Mouse (Mus musculus) forebrain, embryonic 14.5 days (tissue): Measurements from ENCODE around the gene Lbhd2. TPM values are rescaled to one million over a fixed set of nuclear protein-coding genes. Genes with fewer than 3 reads are reported as not detected.
A peak's percentile ranks its signal among the peaks of the same experiment; 100 is the strongest.

Source experiments
- ATAC-seq: fragments of 200-750 bp; cut with Nextera tagmentation; 2 replicates; pipeline ENCODE4 v1.8.0; 2017; ENCODE audit warnings: mild to moderate bottlenecking, moderate library complexity
- DNase-seq: peaks from one replicate; pipeline ENCODE4 v3.0.0-alpha.2; 2015; ENCODE audit warnings: low spot score
- H3K27ac ChIP-seq: fragments of 300-500 bp; sonication (generic); 2 replicates; pipeline ENCODE4 v1.5.1; 2014; ENCODE audit warnings: low read depth, mild to moderate bottlenecking, control low read depth, low read length, moderate library complexity
- H3K27me3 ChIP-seq: fragments of 300-500 bp; sonication (generic); replicated peaks from 2 replicates; pipeline ENCODE4 v1.6.1; 2014; ENCODE audit warnings: low read length, control low read depth, mixed read lengths; ENCODE audit not compliant: control insufficient read depth, insufficient read depth
- H3K36me3 ChIP-seq: fragments of 300-500 bp; sonication (generic); 2 replicates; pipeline ENCODE4 v1.6.1; 2014; ENCODE audit warnings: low read length, control low read depth; ENCODE audit not compliant: control insufficient read depth, insufficient read depth
- H3K4me1 ChIP-seq: fragments of 300-500 bp; sonication (generic); 2 replicates; pipeline ENCODE4 v1.6.1; 2014; ENCODE audit warnings: antibody characterized with exemption, low read length, control low read depth; ENCODE audit not compliant: control insufficient read depth, insufficient read depth
- H3K4me2 ChIP-seq: fragments of 300-500 bp; sonication (generic); 2 replicates; pipeline ENCODE4 v1.6.1; 2014; ENCODE audit warnings: mild to moderate bottlenecking, control low read depth, low read length
- H3K4me3 ChIP-seq: fragments of 300-500 bp; sonication (generic); 2 replicates; pipeline ENCODE4 v1.5.1; 2014; ENCODE audit warnings: low read depth, low read length, control low read depth
- H3K9ac ChIP-seq: fragments of 300-500 bp; sonication (generic); 2 replicates; pipeline ENCODE4 v1.6.1; 2014; ENCODE audit warnings: mild to moderate bottlenecking, low read length, control low read depth, moderate library complexity
- H3K9me3 ChIP-seq: fragments of 300-500 bp; sonication (generic); replicated peaks from 2 replicates; pipeline ENCODE4 v1.6.1; 2016; ENCODE audit warnings: low read length, control low read depth, mixed read lengths; ENCODE audit not compliant: control insufficient read depth
- WGBS: fragments of 180-500 bp; shearing (Covaris S2); extraction: QIAGEN DNeasy Blood & Tissue Kit; methylation state at CpG from one replicate; pipeline ENCODE4 v1.1.7; 2014; 5-methylcytosine and 5-hydroxymethylcytosine counted together
- polyA plus RNA-seq: library from polyadenylated mRNA; unstranded; fragments of >200 nt; fragmentation: Nextera tagmentation; extraction: Ambion mirVana; gene quantifications from 2 replicates; pipeline ENCODE4 v1.2.1, GENCODE M21; 2014

Lbhd2 gene
- polyA plus RNA-seq, 1 experiment from 2014 or later, result 2.4 TPM

GRCm38 (mm10) chr12:111413300-111413699 lies 6.7 kb downstream of the Lbhd2 start:
- Histone ChIP-seq H3K4me2 (peak overlapping the region; percentile 40), H3K4me1 (peaks cover 18% of the 10 kb centered on the region), H3K9ac (peak overlapping the region; percentile 46; the same call in 1 of the 2 replicates), H3K36me3 (no peaks in the 10 kb centered on the region), H3K9me3 (no peaks in the 10 kb centered on the region), H3K4me3 (peak overlapping the region; percentile 20), H3K27ac (no peak overlapping the region), H3K27me3 (no peaks in the 10 kb centered on the region)
- WGBS, result 1% methylated on average over 21 of the region's 21 CpGs
- peak; percentile 81 for ATAC-seq
- DNase-seq, result peak; percentile 91

DNA sequence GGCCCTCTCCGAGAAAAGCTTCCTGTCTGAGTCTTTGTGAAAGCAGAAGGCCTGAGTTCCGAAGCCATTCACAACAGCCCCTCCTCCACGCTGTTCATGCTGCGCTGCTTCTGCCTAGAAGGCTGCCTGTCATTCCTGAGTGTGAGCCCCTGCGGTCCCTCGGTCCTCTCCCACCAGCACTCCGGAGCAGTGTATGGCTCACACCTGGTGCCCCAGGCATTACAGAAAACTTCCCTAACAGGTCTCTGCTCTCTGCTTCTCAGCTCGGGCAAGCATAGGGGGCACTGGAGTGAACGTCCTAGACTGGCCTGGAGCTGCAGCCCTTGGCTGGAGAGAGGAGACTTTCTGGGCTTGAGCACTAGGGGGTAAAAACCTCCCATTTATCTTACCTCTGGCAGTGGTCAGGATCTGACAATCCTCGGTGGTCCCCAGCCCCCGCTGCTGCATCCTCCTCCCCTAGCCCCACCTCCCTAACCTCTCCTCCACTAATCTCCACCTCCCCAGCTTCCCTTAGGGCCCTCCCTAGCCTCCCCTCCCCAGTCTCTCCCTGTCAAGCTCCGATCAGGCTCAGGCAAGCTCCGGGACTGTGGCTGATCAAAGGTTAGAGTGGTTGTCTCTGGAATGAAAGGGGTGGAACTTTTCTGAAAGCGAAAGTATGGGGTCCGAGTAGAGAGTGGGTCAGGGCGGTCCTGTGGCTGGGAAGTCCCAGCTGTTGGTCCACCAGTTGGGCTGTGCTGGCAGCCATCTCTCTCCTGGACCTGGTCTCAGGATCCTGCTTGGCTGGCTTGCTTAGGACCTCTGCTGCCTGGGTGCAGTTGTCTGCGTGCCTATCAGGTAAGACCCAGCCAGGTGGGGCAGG lies 10.5 kb downstream of the Lbhd2 start, which contains the start of gene Exoc3l4:
TSS of gene Exoc3l4 (plus strand) at position 97 of the 859 bp plus-strand sequence.
- peak; percentile 27; the same call in 1 of the 2 replicates for ATAC-seq
- DNase-seq, result peak; percentile 58
- Histone ChIP-seq H3K9ac (peak within 1 kb of the TSS; percentile 35), H3K27me3 (peaks cover 14% of the 10 kb centered on the region), H3K9me3 (no peaks in the 10 kb centered on the region), H3K36me3 (no peaks in the 10 kb centered on the region), H3K4me3 (peak within 1 kb of the TSS; percentile 10; the same call in 1 of the 2 replicates), H3K4me2 (peak within 1 kb of the TSS; percentile 48), H3K4me1 (peaks cover 13% of the 10 kb centered on the region), H3K27ac (no peak within 1 kb of the TSS)
- 5% methylated on average over 17 of the region's 17 CpGs for WGBS

- no peak for DNase-seq
- peaks cover 6% of the 10 kb centered on the region; the same call in 1 of the 2 replicates for H3K4me1 ChIP-seq
- no peak for ATAC-seq
- no peaks in the 10 kb centered on the region for H3K9me3 ChIP-seq
- no peaks in the 10 kb centered on the region for H3K36me3 ChIP-seq
- no peak overlapping the region for H3K9ac ChIP-seq
- H3K4me3 ChIP-seq, result no peak overlapping the region
- WGBS, result 78% methylated on average over 5 of the region's 5 CpGs
- no peak overlapping the region for H3K27ac ChIP-seq
- H3K4me2 ChIP-seq, result no peak overlapping the region
- peaks cover 41% of the 10 kb centered on the region for H3K27me3 ChIP-seq
These were observed 13.3 kb downstream of the Lbhd2 start for GRCm38 (mm10) chr12:111419918-111420317.

DNA sequence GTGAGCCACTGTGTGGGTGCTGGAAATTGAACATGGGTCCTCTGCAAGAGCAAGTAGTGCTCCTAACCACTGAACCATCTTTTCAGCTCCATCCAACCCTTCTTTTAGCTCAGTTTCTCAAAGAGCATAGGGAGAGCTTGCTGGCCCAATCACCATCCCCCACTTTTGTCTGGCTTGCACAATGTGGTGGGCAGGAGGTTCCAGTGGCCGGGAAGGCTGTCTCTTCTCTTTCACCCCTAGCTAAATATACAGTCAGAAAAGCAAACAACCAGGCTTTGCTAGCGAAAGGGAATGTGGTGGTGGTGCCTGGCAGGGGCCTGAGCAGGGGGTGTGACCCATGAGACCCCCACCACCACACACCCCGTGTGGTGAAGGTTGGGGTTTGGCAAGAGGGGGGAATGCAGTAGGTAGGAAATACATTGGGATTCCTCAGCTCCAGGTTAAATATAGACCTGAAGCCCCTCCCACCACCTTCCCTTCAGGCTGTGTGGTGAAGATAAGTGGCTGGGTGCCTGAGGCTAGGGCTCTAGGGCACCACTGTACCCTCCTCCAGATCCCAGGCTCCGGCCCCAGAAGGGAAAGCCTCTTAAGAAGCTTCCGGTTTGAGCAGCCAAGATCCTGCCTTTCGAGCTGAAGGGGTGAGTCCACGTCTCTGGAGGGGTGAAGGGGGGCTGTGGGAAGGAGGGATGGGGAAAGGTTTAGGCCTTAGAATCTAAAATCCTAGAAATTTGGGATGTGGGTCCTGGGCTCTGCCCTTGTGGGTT lies 14.5 kb downstream of the Lbhd2 start:
- no peak overlapping the region for H3K27ac ChIP-seq
- peaks cover 52% of the 10 kb centered on the region for H3K27me3 ChIP-seq

GRCm38 (mm10) chr12:111422852-111423251 lies 16.2 kb downstream of the Lbhd2 start:
- Histone ChIP-seq H3K9me3 (no peaks in the 10 kb centered on the region), H3K4me1 (peaks cover 3% of the 10 kb centered on the region), H3K4me2 (no peak overlapping the region), H3K4me3 (no peak overlapping the region), H3K36me3 (no peaks in the 10 kb centered on the region), H3K9ac (no peak overlapping the region), H3K27me3 (peaks cover 59% of the 10 kb centered on the region), H3K27ac (no peak overlapping the region)
- ATAC-seq (no peak), DNase-seq (no peak)
- WGBS, result 36% methylated on average over 5 of the region's 5 CpGs

More for the DNA sequence above, 14.5 kb downstream of the Lbhd2 start:
- Histone ChIP-seq H3K36me3 (no peaks in the 10 kb centered on the region), H3K4me1 (peaks cover 6% of the 10 kb centered on the region; the same call in 1 of the 2 replicates), H3K4me2 (no peak overlapping the region), H3K4me3 (no peak overlapping the region), H3K9me3 (no peaks in the 10 kb centered on the region), H3K9ac (no peak overlapping the region)
- ATAC-seq (no peak), DNase-seq (no peak)
- 46% methylated on average over 7 of the region's 7 CpGs for WGBS

DNA sequence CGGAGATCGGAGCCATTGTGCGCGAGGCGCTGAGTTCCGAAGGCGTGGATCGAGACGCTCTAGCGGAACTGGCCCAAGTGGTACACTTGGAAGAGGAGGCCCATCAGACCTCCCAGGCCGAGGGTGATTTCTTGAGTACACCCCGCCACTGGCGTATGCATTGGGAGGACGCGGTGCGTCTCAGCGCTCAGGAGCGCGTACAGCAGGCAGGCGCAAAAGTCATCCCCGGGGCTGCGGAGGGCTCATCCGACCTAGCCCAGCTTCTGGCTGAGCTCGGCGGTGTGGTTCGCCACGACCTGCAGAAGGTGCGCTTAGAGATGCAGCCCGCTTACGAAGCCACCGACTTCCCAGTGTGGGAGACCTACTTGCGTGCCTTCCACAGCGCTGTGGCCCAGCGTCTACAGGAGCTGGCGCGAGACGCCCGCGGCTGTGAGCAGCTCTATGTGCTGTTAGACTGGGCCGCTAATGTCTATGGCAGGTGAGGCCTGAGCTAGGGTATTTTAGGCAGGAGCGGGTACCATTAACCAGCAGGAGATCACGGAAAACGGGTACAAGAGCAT lies 17.0 kb downstream of the Lbhd2 start:
- WGBS, result under 1% methylated on average over 43 of the region's 43 CpGs
- peaks cover 67% of the 10 kb centered on the region for H3K27me3 ChIP-seq
- DNase-seq, result no peak

GRCm38 (mm10) chr12:111424547-111424946 lies 17.9 kb downstream of the Lbhd2 start:
- Histone ChIP-seq H3K4me2 (no peak overlapping the region), H3K9me3 (no peaks in the 10 kb centered on the region), H3K27me3 (peaks cover 74% of the 10 kb centered on the region), H3K4me3 (no peak overlapping the region), H3K27ac (no peak overlapping the region), H3K9ac (no peak overlapping the region), H3K36me3 (no peaks in the 10 kb centered on the region), H3K4me1 (peaks cover 14% of the 10 kb centered on the region)
- DNase-seq (no peak), ATAC-seq (no peak)
- whole genome bisulfite sequencing, result 21% methylated on average over 9 of the region's 9 CpGs

More for the DNA sequence above, 17.0 kb downstream of the Lbhd2 start:
- Histone ChIP-seq H3K9me3 (no peaks in the 10 kb centered on the region), H3K9ac (peak overlapping the region; percentile 37; the same call in 1 of the 2 replicates), H3K36me3 (no peaks in the 10 kb centered on the region), H3K4me2 (peak overlapping the region; percentile 45), H3K4me1 (peaks cover 9% of the 10 kb centered on the region), H3K4me3 (peak overlapping the region; percentile 24), H3K27ac (no peak overlapping the region)
- ATAC-seq, result no peak

- no peaks in the 10 kb centered on the region for H3K36me3 ChIP-seq
- no peak; the same call in 1 of the 2 replicates for ATAC-seq
- H3K4me2 ChIP-seq, result no peak overlapping the region
- H3K9me3 ChIP-seq, result no peaks in the 10 kb centered on the region
- H3K9ac ChIP-seq, result no peak overlapping the region
- H3K27me3 ChIP-seq, result peaks cover 81% of the 10 kb centered on the region
- no peak overlapping the region for H3K27ac ChIP-seq
- no peak overlapping the region for H3K4me3 ChIP-seq
- WGBS, result 2% methylated on average over 15 of the region's 15 CpGs
- DNase-seq, result peak; percentile 74
- H3K4me1 ChIP-seq, result peaks cover 14% of the 10 kb centered on the region
These were observed 18.6 kb downstream of the Lbhd2 start for GRCm38 (mm10) chr12:111425258-111425657.
